Mouse (Mus musculus): ENCODE measurements at regions not wholly inside any gene's neighbourhood (a gene's known extent, or its start where the extent isn't known, plus 50 kb on each side); places are given as distances from the start of the nearest gene placed in this dataset.

GRCm38 (mm10) chr17:47140969-47141842 lies 130.8 kb upstream of the Ubr2 start:
- peak; percentile 74 for DNase-seq (ENCODE audit: low spot score)

- DNase-seq (ENCODE audit: low spot score) = peak; percentile 78
These were observed 130.0 kb upstream of the Ubr2 start for GRCm38 (mm10) chr17:47140241-47140968.

- peak; percentile 94 for DNase-seq (ENCODE audit: low spot score)
These were observed 129.4 kb upstream of the Ubr2 start for GRCm38 (mm10) chr17:47139730-47140231.

GRCm38 (mm10) chr17:47139171-47139617 lies 128.8 kb upstream of the Ubr2 start:
- peak; percentile 33 for DNase-seq (ENCODE audit: low spot score)

- DNase-seq (ENCODE audit: low spot score) = no peak
These were observed 127.8 kb upstream of the Ubr2 start for GRCm38 (mm10) chr17:47138174-47138573.

GRCm38 (mm10) chr17:47135391-47135790 lies 125.0 kb upstream of the Ubr2 start:
- no peak for DNase-seq (ENCODE audit: low spot score)

- DNase-seq (ENCODE audit: low spot score) = no peak
These were observed 123.4 kb upstream of the Ubr2 start for GRCm38 (mm10) chr17:47133785-47134184.

GRCm38 (mm10) chr17:47127571-47127970 lies 117.2 kb upstream of the Ubr2 start:
- DNase-seq (ENCODE audit: low spot score) = no peak

GRCm38 (mm10) chr17:47123576-47123975 lies 113.2 kb upstream of the Ubr2 start:
- no peak for DNase-seq (ENCODE audit: low spot score)

- DNase-seq (ENCODE audit: low spot score) = no peak
These were observed 111.9 kb upstream of the Ubr2 start for GRCm38 (mm10) chr17:47122221-47122620.

GRCm38 (mm10) chr17:47118010-47118409 lies 107.7 kb upstream of the Ubr2 start:
- DNase-seq (ENCODE audit: low spot score) = no peak

- DNase-seq (ENCODE audit: low spot score) = peak; percentile 37
These were observed 105.4 kb upstream of the Ubr2 start for GRCm38 (mm10) chr17:47115754-47116153.

- no peak for DNase-seq (ENCODE audit: low spot score)
These were observed 104.8 kb upstream of the Ubr2 start for GRCm38 (mm10) chr17:47115141-47115540.

GRCm38 (mm10) chr17:47114736-47115135 lies 104.4 kb upstream of the Ubr2 start:
- no peak for DNase-seq (ENCODE audit: low spot score)

GRCm38 (mm10) chr17:47112556-47113225 lies 102.3 kb upstream of the Ubr2 start:
- DNase-seq (ENCODE audit: low spot score) = no peak

- DNase-seq (ENCODE audit: low spot score) = no peak
These were observed 100.5 kb upstream of the Ubr2 start for GRCm38 (mm10) chr17:47110836-47111235.

- DNase-seq (ENCODE audit: low spot score) = no peak
These were observed 94.0 kb upstream of the Ubr2 start for GRCm38 (mm10) chr17:47104328-47104727.

- no peak for DNase-seq (ENCODE audit: low spot score)
These were observed 84.8 kb upstream of the Ubr2 start for GRCm38 (mm10) chr17:47095191-47095590.

- no peak for DNase-seq (ENCODE audit: low spot score)
These were observed 81.7 kb upstream of the Ubr2 start for GRCm38 (mm10) chr17:47092076-47092475.

GRCm38 (mm10) chr17:47089769-47090168 lies 79.4 kb upstream of the Ubr2 start:
- DNase-seq (ENCODE audit: low spot score) = no peak

GRCm38 (mm10) chr17:47069206-47069605 lies 58.9 kb upstream of the Ubr2 start:
- DNase-seq (ENCODE audit: low spot score) = no peak

- no peak for DNase-seq (ENCODE audit: low spot score)
These were observed 55.0 kb upstream of the Ubr2 start for GRCm38 (mm10) chr17:47065307-47065901.

Measured in retina, embryonic 14.5 days (tissue).